ENCODE assay signal across 18 mouse cellular contexts in the genomic region with DNA sequence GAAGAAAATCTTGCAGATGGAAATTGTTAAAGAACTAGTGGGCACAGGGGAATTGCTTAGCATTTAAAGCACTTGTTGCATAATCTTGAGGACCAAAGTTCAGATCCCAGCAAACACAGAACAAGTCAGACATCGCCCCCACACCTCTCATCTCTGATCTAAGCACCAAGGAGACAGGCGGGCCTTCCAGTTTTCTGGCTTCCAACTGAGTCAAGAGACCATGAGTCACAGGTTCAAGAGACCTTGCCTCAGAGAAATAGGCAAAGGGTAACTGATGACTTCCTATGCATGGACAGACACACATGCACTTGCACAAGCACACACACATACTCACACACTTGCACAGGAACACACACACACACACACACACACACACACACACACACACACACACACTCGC. TPM values are rescaled to one million over a fixed set of nuclear protein-coding genes. Genes with fewer than 3 reads are reported as not detected.
"Had no signal": no experiment of that assay in that cellular context is flagged by ENCODE, and none has a peak within 500 bp of the region (broad histone marks: within the 10 kb centered on the region; RNA-seq: fewer than 3 reads in every experiment).

No protein-coding gene starts in this region.

RNA-seq across cellular contexts. Expression of gene Ear1, which starts 23.3 kb away (rescaled TPM):
- total RNA-seq: midbrain, postnatal 0 days had no signal
- polyA plus RNA-seq: lung, embryonic 15.5 days; midbrain, embryonic 11.5 days; midbrain, embryonic 13.5 days; midbrain, embryonic 15.5 days; midbrain, postnatal 0 days; myocyte; neural tube, embryonic 11.5 days; small intestine, adult 2 months; stomach, embryonic 14.5 days had no signal

RNA-seq across cellular contexts. Expression of gene Ear10, which starts 24.8 kb away (rescaled TPM):
- total RNA-seq: midbrain, postnatal 0 days had no signal
- polyA plus RNA-seq: liver, embryonic 13.5 days; liver, embryonic 15.5 days; liver, postnatal 0 days; lung, adult 2 months; lung, embryonic 15.5 days; lung, postnatal 0 days; midbrain, embryonic 11.5 days; midbrain, embryonic 13.5 days; midbrain, embryonic 15.5 days; midbrain, postnatal 0 days; myocyte; neural tube, embryonic 11.5 days; neural tube, embryonic 13.5 days; neural tube, embryonic 15.5 days; small intestine, adult 2 months; stomach, embryonic 14.5 days; stomach, embryonic 16.5 days; thymus, postnatal 0 days had no signal

RNA-seq across cellular contexts. Expression of gene Ang5, which starts 58.3 kb away (rescaled TPM):
- total RNA-seq: midbrain, postnatal 0 days had no signal
- polyA plus RNA-seq: liver, embryonic 13.5 days; liver, embryonic 15.5 days; liver, postnatal 0 days; lung, adult 2 months; lung, embryonic 15.5 days; lung, postnatal 0 days; midbrain, embryonic 11.5 days; midbrain, embryonic 13.5 days; midbrain, embryonic 15.5 days; midbrain, postnatal 0 days; myocyte; neural tube, embryonic 11.5 days; neural tube, embryonic 13.5 days; neural tube, embryonic 15.5 days; small intestine, adult 2 months; stomach, embryonic 14.5 days; stomach, embryonic 16.5 days; thymus, postnatal 0 days had no signal
